Mouse (Mus musculus) bone marrow macrophage, adult 2 months (primary cell): ENCODE data around the gene Oxtr.

Experiments used
- CTCF ChIP-seq: IDR thresholded peaks from 2 replicates; pipeline ENCODE4 v1.5.1; 2012; ENCODE audit warnings: low read depth, mild to moderate bottlenecking, low read length, moderate library complexity
- POLR2A ChIP-seq: IDR thresholded peaks from 2 replicates; pipeline ENCODE4 v1.6.1; 2012; ENCODE audit warnings: mild to moderate bottlenecking, low read depth, low read length, borderline replicate concordance

- no peak for TF ChIP-seq CTCF
- TF ChIP-seq POLR2A: no peak
These were observed 9.7 kb upstream of the Oxtr start for GRCm38 (mm10) chr6:112499456-112499855.
